Mouse (Mus musculus): ENCODE data around the gene Hephl1. TPM values are rescaled to one million over a fixed set of nuclear protein-coding genes. Genes with fewer than 3 reads are reported as not detected.

Hephl1 gene
- polyA plus RNA-seq, 1 experiment: 0.05 TPM

- H3K4me3 ChIP-seq (ENCODE audit: control insufficient read depth, insufficient read depth, low read length): no peak overlapping the region
- WGBS: 94% methylated on average over 8 of the region's 8 CpGs
- 0 out of 2 replicates have a peak, but pooled peaks cover 5% of the 10 kb centered on the region for H3K36me3 ChIP-seq (ENCODE audit: control insufficient read depth, insufficient read depth, low read length)
- no peak for DNase-seq
- TF ChIP-seq CTCF (IDR thresholded peaks at IDR 0.05; ENCODE audit: borderline replicate concordance, control insufficient read depth, extremely low read depth, insufficient read depth, low read length, poor library complexity) (no peak), POLR2A (IDR thresholded peaks at IDR 0.05; ENCODE audit: control insufficient read depth, extremely low read depth, insufficient read depth, low read length, poor library complexity) (no peak)
- H3K4me1 ChIP-seq (replicated peaks; ENCODE audit: control insufficient read depth, insufficient read depth, low read length): no peaks in the 10 kb centered on the region
- no peaks in the 10 kb centered on the region for H3K27me3 ChIP-seq (ENCODE audit: control insufficient read depth, insufficient read depth, low read length)
- H3K27ac ChIP-seq (ENCODE audit: control insufficient read depth, insufficient read depth, low read length): no peak overlapping the region
Measured at GRCm38 (mm10) chr9:15030771-15031170, 81.1 kb downstream of the Hephl1 start.

GRCm38 (mm10) chr9:15029025-15029727 lies 82.7 kb downstream of the Hephl1 start:
- Histone ChIP-seq H3K36me3 (ENCODE audit: control insufficient read depth, insufficient read depth, low read length) (0 out of 2 replicates have a peak, but pooled peaks cover 5% of the 10 kb centered on the region), H3K27ac (ENCODE audit: control insufficient read depth, insufficient read depth, low read length) (no peak overlapping the region), H3K27me3 (ENCODE audit: control insufficient read depth, insufficient read depth, low read length) (no peaks in the 10 kb centered on the region), H3K4me1 (replicated peaks; ENCODE audit: control insufficient read depth, insufficient read depth, low read length) (no peaks in the 10 kb centered on the region), H3K4me3 (ENCODE audit: control insufficient read depth, insufficient read depth, low read length) (no peak overlapping the region)
- DNase-seq: peak; percentile 79
- TF ChIP-seq POLR2A (IDR thresholded peaks at IDR 0.05; ENCODE audit: control insufficient read depth, extremely low read depth, insufficient read depth, low read length, poor library complexity): no peak
- peak; percentile 74; the same call in 1 of the 2 replicates for TF ChIP-seq CTCF (IDR thresholded peaks at IDR 0.05; ENCODE audit: borderline replicate concordance, control insufficient read depth, extremely low read depth, insufficient read depth, low read length, poor library complexity)
- 47% methylated on average over 5 of the region's 5 CpGs for WGBS

GRCm38 (mm10) chr9:15027725-15028124 lies 84.2 kb downstream of the Hephl1 start:
- 50% methylated on average over 3 of the region's 3 CpGs for WGBS
- no peaks in the 10 kb centered on the region for H3K4me1 ChIP-seq (replicated peaks; ENCODE audit: control insufficient read depth, insufficient read depth, low read length)
- no peaks in the 10 kb centered on the region for H3K27me3 ChIP-seq (ENCODE audit: control insufficient read depth, insufficient read depth, low read length)
- no peak overlapping the region for H3K27ac ChIP-seq (ENCODE audit: control insufficient read depth, insufficient read depth, low read length)
- H3K36me3 ChIP-seq (ENCODE audit: control insufficient read depth, insufficient read depth, low read length): 0 out of 2 replicates have a peak, but pooled peaks cover 5% of the 10 kb centered on the region
- no peak for DNase-seq
- H3K4me3 ChIP-seq (ENCODE audit: control insufficient read depth, insufficient read depth, low read length): no peak overlapping the region
- TF ChIP-seq CTCF (IDR thresholded peaks at IDR 0.05; ENCODE audit: borderline replicate concordance, control insufficient read depth, extremely low read depth, insufficient read depth, low read length, poor library complexity) (peak; percentile 67; the same call in 1 of the 2 replicates), POLR2A (IDR thresholded peaks at IDR 0.05; ENCODE audit: control insufficient read depth, extremely low read depth, insufficient read depth, low read length, poor library complexity) (no peak)

- WGBS: 74% methylated on average over 1 of the region's 1 CpGs
- H3K36me3 ChIP-seq (ENCODE audit: control insufficient read depth, insufficient read depth, low read length): no peaks in the 10 kb centered on the region
- H3K27me3 ChIP-seq (ENCODE audit: control insufficient read depth, insufficient read depth, low read length): no peaks in the 10 kb centered on the region
- DNase-seq: no peak
- H3K4me3 ChIP-seq (ENCODE audit: control insufficient read depth, insufficient read depth, low read length): no peak overlapping the region
- H3K27ac ChIP-seq (ENCODE audit: control insufficient read depth, insufficient read depth, low read length): no peak overlapping the region
- TF ChIP-seq POLR2A (IDR thresholded peaks at IDR 0.05; ENCODE audit: control insufficient read depth, extremely low read depth, insufficient read depth, low read length, poor library complexity) (no peak), CTCF (IDR thresholded peaks at IDR 0.05; ENCODE audit: borderline replicate concordance, control insufficient read depth, extremely low read depth, insufficient read depth, low read length, poor library complexity) (no peak)
- H3K4me1 ChIP-seq (replicated peaks; ENCODE audit: control insufficient read depth, insufficient read depth, low read length): peaks cover 29% of the 10 kb centered on the region
Measured at GRCm38 (mm10) chr9:15023049-15023448, 88.9 kb downstream of the Hephl1 start.

GRCm38 (mm10) chr9:15021156-15021555 lies 90.8 kb downstream of the Hephl1 start:
- no peak for DNase-seq
- H3K36me3 ChIP-seq (ENCODE audit: control insufficient read depth, insufficient read depth, low read length): no peaks in the 10 kb centered on the region
- no peak overlapping the region for H3K4me3 ChIP-seq (ENCODE audit: control insufficient read depth, insufficient read depth, low read length)
- no peaks in the 10 kb centered on the region for H3K27me3 ChIP-seq (ENCODE audit: control insufficient read depth, insufficient read depth, low read length)
- peaks cover 44% of the 10 kb centered on the region for H3K4me1 ChIP-seq (replicated peaks; ENCODE audit: control insufficient read depth, insufficient read depth, low read length)
- TF ChIP-seq CTCF (IDR thresholded peaks at IDR 0.05; ENCODE audit: borderline replicate concordance, control insufficient read depth, extremely low read depth, insufficient read depth, low read length, poor library complexity): no peak
- TF ChIP-seq POLR2A (IDR thresholded peaks at IDR 0.05; ENCODE audit: control insufficient read depth, extremely low read depth, insufficient read depth, low read length, poor library complexity): no peak
- 77% methylated on average over 9 of the region's 9 CpGs for WGBS
- no peak overlapping the region; the same call in 1 of the 2 replicates for H3K27ac ChIP-seq (ENCODE audit: control insufficient read depth, insufficient read depth, low read length)

GRCm38 (mm10) chr9:15020561-15021080 lies 91.3 kb downstream of the Hephl1 start:
- H3K4me1 ChIP-seq (replicated peaks; ENCODE audit: control insufficient read depth, insufficient read depth, low read length): peaks cover 44% of the 10 kb centered on the region
- H3K27me3 ChIP-seq (ENCODE audit: control insufficient read depth, insufficient read depth, low read length): no peaks in the 10 kb centered on the region
- H3K36me3 ChIP-seq (ENCODE audit: control insufficient read depth, insufficient read depth, low read length): no peaks in the 10 kb centered on the region
- TF ChIP-seq POLR2A (IDR thresholded peaks at IDR 0.05; ENCODE audit: control insufficient read depth, extremely low read depth, insufficient read depth, low read length, poor library complexity) (no peak), CTCF (IDR thresholded peaks at IDR 0.05; ENCODE audit: borderline replicate concordance, control insufficient read depth, extremely low read depth, insufficient read depth, low read length, poor library complexity) (no peak)
- H3K4me3 ChIP-seq (ENCODE audit: control insufficient read depth, insufficient read depth, low read length): no peak overlapping the region
- no peak for DNase-seq
- 79% methylated on average over 5 of the region's 5 CpGs for WGBS
- H3K27ac ChIP-seq (ENCODE audit: control insufficient read depth, insufficient read depth, low read length): no peak overlapping the region; the same call in 1 of the 2 replicates

Data from thymus, adult 2 months (tissue).